Mouse (Mus musculus) liver, embryonic 12.5 days (tissue): ENCODE measurements around the gene Acp1. TPM values are rescaled to one million over a fixed set of nuclear protein-coding genes. Genes with fewer than 3 reads are reported as not detected.
A peak's percentile ranks its signal among the peaks of the same experiment; 100 is the strongest.

Experiments used
- ATAC-seq: fragments of 200-750 bp; cut with Nextera tagmentation; 2 replicates; pipeline ENCODE4 v1.8.0; 2017; ENCODE audit warnings: moderate number of reproducible peaks, mild to moderate bottlenecking, moderate library complexity
- H3K27ac ChIP-seq: fragments of 300-500 bp; sonication (generic); 2 replicates; pipeline ENCODE4 v1.5.1; 2016; ENCODE audit warnings: mild to moderate bottlenecking
- H3K27me3 ChIP-seq: fragments of 300-500 bp; sonication (generic); replicated peaks from 2 replicates; pipeline ENCODE4 v1.6.1; 2016; ENCODE audit warnings: mild to moderate bottlenecking, moderate library complexity
- H3K36me3 ChIP-seq: fragments of 300-500 bp; sonication (generic); 2 replicates; pipeline ENCODE4 v1.6.1; 2016; ENCODE audit warnings: mild to moderate bottlenecking, moderate library complexity
- H3K4me1 ChIP-seq: fragments of 300-500 bp; sonication (generic); 2 replicates; pipeline ENCODE4 v1.6.1; 2016
- H3K4me2 ChIP-seq: fragments of 300-500 bp; sonication (generic); 2 replicates; pipeline ENCODE4 v1.6.1; 2016; ENCODE audit warnings: mild to moderate bottlenecking, moderate library complexity
- H3K4me3 ChIP-seq: fragments of 300-500 bp; sonication (generic); 2 replicates; pipeline ENCODE4 v1.5.1; 2016; ENCODE audit warnings: mild to moderate bottlenecking, moderate library complexity
- H3K9ac ChIP-seq: fragments of 300-500 bp; sonication (generic); 2 replicates; pipeline ENCODE4 v1.6.1; 2016; ENCODE audit warnings: mild to moderate bottlenecking, moderate library complexity
- H3K9me3 ChIP-seq: fragments of 300-500 bp; sonication (generic); replicated peaks from 2 replicates; pipeline ENCODE4 v1.6.1; 2016; ENCODE audit warnings: mild to moderate bottlenecking, moderate library complexity
- WGBS: fragments of 180-500 bp; shearing (Covaris S2); methylation state at CpG from one replicate; pipeline ENCODE4 v1.1.7; 2016; ENCODE audit not compliant: insufficient replicate concordance; 5-methylcytosine and 5-hydroxymethylcytosine counted together
- polyA plus RNA-seq: library from polyadenylated mRNA; unstranded; fragments of >200 nt; fragmentation: Nextera tagmentation; extraction: Ambion mirVana; gene quantifications from 2 replicates; pipeline ENCODE4 v1.2.1, GENCODE M21; 2016

The Acp1 gene
- polyA plus RNA-seq = 299 and 326 TPM in 2 replicates

GRCm38 (mm10) chr12:30911261-30912047 is at the start of gene Acp1, which contains the start of gene Sh3yl1:
TSS of gene Acp1 (minus strand) at chr12:30911589.
TSS of gene Sh3yl1 (plus strand) at chr12:30911668.
- ATAC-seq = peak; percentile 83
- Histone ChIP-seq H3K4me3 (peak within 1 kb of the TSS; percentile 92), H3K27ac (peak within 1 kb of the TSS; percentile 98), H3K4me1 (peaks cover 56% of the 10 kb centered on the region), H3K9me3 (no peaks in the 10 kb centered on the region), H3K36me3 (peaks cover 17% of the 10 kb centered on the region), H3K4me2 (peak within 1 kb of the TSS; percentile 85), H3K27me3 (no peaks in the 10 kb centered on the region), H3K9ac (peak within 1 kb of the TSS; percentile 95)
- WGBS = under 1% methylated on average over 52 of the region's 52 CpGs

- no peaks in the 10 kb centered on the region for H3K27me3 ChIP-seq
- H3K4me2 ChIP-seq = no peak overlapping the region
- H3K4me1 ChIP-seq = no peaks in the 10 kb centered on the region
- H3K9ac ChIP-seq = no peak overlapping the region
- no peak overlapping the region for H3K4me3 ChIP-seq
- H3K27ac ChIP-seq = no peak overlapping the region
- H3K9me3 ChIP-seq = no peaks in the 10 kb centered on the region
- WGBS = 75% methylated on average over 3 of the region's 3 CpGs
- no peak for ATAC-seq
- peaks cover 67% of the 10 kb centered on the region for H3K36me3 ChIP-seq
Measured at GRCm38 (mm10) chr12:30944197-30944596, 32.8 kb upstream of the Acp1 start.

- H3K9me3 ChIP-seq = no peaks in the 10 kb centered on the region
- no peak overlapping the region for H3K4me3 ChIP-seq
- peak; percentile 74 for ATAC-seq
- H3K4me1 ChIP-seq = no peaks in the 10 kb centered on the region
- H3K4me2 ChIP-seq = no peak overlapping the region
- H3K27me3 ChIP-seq = no peaks in the 10 kb centered on the region
- H3K36me3 ChIP-seq = peaks cover 75% of the 10 kb centered on the region
- 82% methylated on average over 14 of the region's 14 CpGs for WGBS
- H3K27ac ChIP-seq = 0 out of 2 replicates have a peak overlapping the region, but pooled peaks have one; percentile 50
- no peak overlapping the region for H3K9ac ChIP-seq
Measured at GRCm38 (mm10) chr12:30943057-30943986, 31.9 kb upstream of the Acp1 start.

- H3K4me1 ChIP-seq = no peaks in the 10 kb centered on the region
- H3K36me3 ChIP-seq = peaks cover 46% of the 10 kb centered on the region
- no peak overlapping the region for H3K4me2 ChIP-seq
- 73% methylated on average over 2 of the region's 2 CpGs for WGBS
- no peaks in the 10 kb centered on the region for H3K9me3 ChIP-seq
- H3K27ac ChIP-seq = no peak overlapping the region
- ATAC-seq = no peak
- H3K27me3 ChIP-seq = no peaks in the 10 kb centered on the region
- H3K9ac ChIP-seq = no peak overlapping the region
- no peak overlapping the region for H3K4me3 ChIP-seq
Measured at GRCm38 (mm10) chr12:30936899-30937298, 25.5 kb upstream of the Acp1 start.

- Histone ChIP-seq H3K27ac (no peak overlapping the region), H3K27me3 (no peaks in the 10 kb centered on the region), H3K4me2 (no peak overlapping the region), H3K9me3 (no peaks in the 10 kb centered on the region), H3K36me3 (peaks cover 29% of the 10 kb centered on the region), H3K4me3 (no peak overlapping the region), H3K9ac (no peak overlapping the region), H3K4me1 (0 out of 2 replicates have a peak, but pooled peaks cover under 1% of the 10 kb centered on the region)
- no peak for ATAC-seq
- WGBS = 67% methylated on average over 2 of the region's 2 CpGs
Measured at GRCm38 (mm10) chr12:30933299-30933698, 21.9 kb upstream of the Acp1 start.

GRCm38 (mm10) chr12:30928182-30928581 is 16.8 kb upstream of the Acp1 start:
- Histone ChIP-seq H3K27me3 (no peaks in the 10 kb centered on the region), H3K27ac (no peak overlapping the region), H3K9me3 (no peaks in the 10 kb centered on the region), H3K4me2 (no peak overlapping the region), H3K4me1 (peaks cover 4% of the 10 kb centered on the region; the same call in 1 of the 2 replicates), H3K9ac (no peak overlapping the region), H3K36me3 (peaks cover 60% of the 10 kb centered on the region), H3K4me3 (no peak overlapping the region)
- ATAC-seq = peak; percentile 75; the same call in 1 of the 2 replicates
- WGBS = 81% methylated on average over 6 of the region's 6 CpGs

GRCm38 (mm10) chr12:30922401-30922800 is 11.0 kb upstream of the Acp1 start:
- no peak overlapping the region for H3K27ac ChIP-seq
- H3K9ac ChIP-seq = no peak overlapping the region
- 78% methylated on average over 3 of the region's 3 CpGs for WGBS
- H3K4me3 ChIP-seq = no peak overlapping the region
- peak; percentile 76 for ATAC-seq
- H3K36me3 ChIP-seq = peaks cover 44% of the 10 kb centered on the region
- peaks cover 4% of the 10 kb centered on the region; the same call in 1 of the 2 replicates for H3K4me1 ChIP-seq
- H3K4me2 ChIP-seq = no peak overlapping the region
- no peaks in the 10 kb centered on the region for H3K27me3 ChIP-seq
- no peaks in the 10 kb centered on the region for H3K9me3 ChIP-seq

- no peak for ATAC-seq
- Histone ChIP-seq H3K9me3 (no peaks in the 10 kb centered on the region), H3K27me3 (no peaks in the 10 kb centered on the region), H3K4me1 (peaks cover 42% of the 10 kb centered on the region), H3K9ac (peak overlapping the region; percentile 95), H3K36me3 (peaks cover 4% of the 10 kb centered on the region), H3K4me3 (peak overlapping the region; percentile 92), H3K27ac (peak overlapping the region; percentile 98; the same call in 1 of the 2 replicates), H3K4me2 (peak overlapping the region; percentile 85)
- 66% methylated on average over 3 of the region's 3 CpGs for WGBS
Measured at GRCm38 (mm10) chr12:30912840-30913239, 1.5 kb upstream of the Acp1 start.

- peaks cover 12% of the 10 kb centered on the region for H3K36me3 ChIP-seq
- H3K9me3 ChIP-seq = no peaks in the 10 kb centered on the region
- H3K27ac ChIP-seq = peak overlapping the region; percentile 98
- H3K9ac ChIP-seq = peak overlapping the region; percentile 95
- H3K4me3 ChIP-seq = peak overlapping the region; percentile 92
- H3K4me2 ChIP-seq = peak overlapping the region; percentile 85
- H3K27me3 ChIP-seq = no peaks in the 10 kb centered on the region
- peaks cover 51% of the 10 kb centered on the region for H3K4me1 ChIP-seq
- 3% methylated on average over 19 of the region's 19 CpGs for WGBS
- ATAC-seq = peak; percentile 20
Measured at GRCm38 (mm10) chr12:30912048-30912381, 626 bp upstream of the Acp1 start.

GRCm38 (mm10) chr12:30910860-30911259 is 529 bp downstream of the Acp1 start:
- Histone ChIP-seq H3K9me3 (no peaks in the 10 kb centered on the region), H3K27me3 (no peaks in the 10 kb centered on the region), H3K36me3 (peaks cover 23% of the 10 kb centered on the region), H3K9ac (peak overlapping the region; percentile 95), H3K27ac (peak overlapping the region; percentile 98), H3K4me2 (peak overlapping the region; percentile 85), H3K4me3 (peak overlapping the region; percentile 92), H3K4me1 (peaks cover 62% of the 10 kb centered on the region)
- ATAC-seq = no peak
- WGBS = 14% methylated on average over 8 of the region's 8 CpGs

- peak overlapping the region; percentile 85 for H3K4me2 ChIP-seq
- peak; percentile 68 for ATAC-seq
Measured at GRCm38 (mm10) chr12:30909881-30910280, 1.5 kb downstream of the Acp1 start.

More at GRCm38 (mm10) chr12:30909881-30910280, 1.5 kb downstream of the Acp1 start:
- H3K27me3 ChIP-seq = no peaks in the 10 kb centered on the region
- H3K9ac ChIP-seq = peak overlapping the region; percentile 95
- peaks cover 71% of the 10 kb centered on the region for H3K4me1 ChIP-seq
- H3K9me3 ChIP-seq = no peaks in the 10 kb centered on the region
- H3K27ac ChIP-seq = peak overlapping the region; percentile 98
- H3K4me3 ChIP-seq = peak overlapping the region; percentile 92
- H3K36me3 ChIP-seq = peaks cover 27% of the 10 kb centered on the region
- WGBS = 27% methylated on average over 2 of the region's 2 CpGs
